Mouse (Mus musculus): ENCODE results near the gene Abca12. TPM values are rescaled to one million over a fixed set of nuclear protein-coding genes. Genes with fewer than 3 reads are reported as not detected.

Gene Abca12
- polyA plus RNA-seq (2012; ENCODE audit: low replicate concordance), result 0.04 TPM in 1 of 2 replicates, not detected in the other

DNA sequence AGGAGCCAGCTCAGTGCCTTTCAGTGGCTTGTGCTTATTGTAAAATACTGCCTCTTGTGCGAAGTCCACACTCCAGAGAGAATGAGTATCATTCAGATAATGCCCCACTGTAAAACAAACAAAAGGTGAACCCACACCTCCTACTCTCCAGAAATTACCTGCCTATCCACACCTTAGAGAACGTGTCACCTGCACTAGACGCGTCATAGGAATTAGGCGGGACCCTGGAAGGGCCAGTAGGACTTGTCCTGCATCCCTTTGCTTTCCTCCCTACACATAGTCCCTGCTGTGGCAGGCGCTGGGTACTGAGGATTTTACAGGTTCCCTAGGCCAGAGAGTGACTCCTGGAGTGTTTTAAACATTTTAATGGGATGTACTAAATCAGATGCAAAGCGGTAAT, at the start of gene Abca12:
Abca12 (minus strand) TSS at position 101 of the 400 bp plus-strand sequence.

Other genes starting within 250 kb of the Abca12 start
- gene Atic, start 142.2 kb upstream of the Abca12 start, polyA plus RNA-seq (2012; ENCODE audit: low replicate concordance), result 6.7 and 11.9 TPM in 2 replicates
- gene Fn1, start 238.3 kb upstream of the Abca12 start, polyA plus RNA-seq (2012; ENCODE audit: low replicate concordance), result 56.4 and 83.2 TPM in 2 replicates